Mouse (Mus musculus): Measurements from ENCODE around the gene H2afj. TPM values are rescaled to one million over a fixed set of nuclear protein-coding genes. Genes with fewer than 3 reads are reported as not detected.

The H2afj gene
- total RNA-seq, 1 experiment from 2014 or later = 124 TPM

DNA sequence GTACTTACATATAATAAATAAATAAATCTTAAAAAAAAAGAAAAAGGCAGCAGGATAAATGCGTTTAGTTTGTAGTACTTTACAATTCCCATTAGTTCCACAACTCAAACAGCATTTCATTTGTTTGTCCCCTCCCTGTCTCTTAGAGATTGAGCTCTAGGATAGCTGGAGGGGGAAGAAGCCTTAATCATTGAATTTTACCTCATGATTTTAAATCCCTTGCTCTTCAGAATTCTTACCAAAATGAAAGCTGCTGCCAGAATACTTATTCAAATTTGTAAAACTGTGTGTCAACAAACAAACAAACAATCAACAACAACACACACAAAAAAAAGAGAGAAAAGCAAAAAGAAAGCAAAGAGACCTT is 2.7 kb upstream of the H2afj start:
- no peak for DNase-seq

GRCm38 (mm10) chr6:136806819-136807218 is 1.2 kb upstream of the H2afj start:
- DNase-seq = no peak

DNA sequence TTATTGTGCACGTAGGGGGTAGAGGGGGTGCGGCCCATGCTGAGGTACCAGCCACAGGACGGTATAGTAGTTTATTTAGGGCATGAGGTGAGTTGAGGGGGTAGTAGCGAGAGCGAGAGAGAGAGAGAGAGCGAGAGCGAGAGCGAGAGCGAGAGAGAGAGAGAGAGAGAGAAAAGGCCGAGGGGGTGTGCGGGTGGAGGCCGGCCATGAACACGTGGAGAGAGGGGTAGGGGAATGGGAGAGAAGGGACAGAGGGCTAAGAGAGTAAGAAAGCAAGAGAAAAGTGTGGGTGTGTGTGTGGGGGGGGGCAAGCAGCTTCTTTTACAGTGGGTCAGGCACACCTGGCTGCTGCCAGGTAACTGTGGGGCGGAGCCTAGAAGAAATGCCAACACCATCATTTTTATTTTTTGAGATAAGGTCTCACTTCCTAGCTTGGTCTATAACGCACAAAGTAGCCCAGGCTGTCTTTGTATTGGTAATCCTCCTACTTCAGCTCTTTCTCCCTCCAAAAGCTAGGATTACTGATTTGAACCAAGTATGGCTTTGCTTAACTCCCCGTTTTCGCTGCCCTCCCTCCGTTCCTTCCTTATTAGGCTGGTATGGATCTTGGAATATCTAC is 540 bp upstream of the H2afj start:
- no peak for DNase-seq

GRCm38 (mm10) chr6:136808631-136809046 is 595 bp downstream of the H2afj start:
- DNase-seq = peak; percentile 63

GRCm38 (mm10) chr6:136809077-136809476 is 1.0 kb downstream of the H2afj start:
- peak; percentile 74 for DNase-seq

DNA sequence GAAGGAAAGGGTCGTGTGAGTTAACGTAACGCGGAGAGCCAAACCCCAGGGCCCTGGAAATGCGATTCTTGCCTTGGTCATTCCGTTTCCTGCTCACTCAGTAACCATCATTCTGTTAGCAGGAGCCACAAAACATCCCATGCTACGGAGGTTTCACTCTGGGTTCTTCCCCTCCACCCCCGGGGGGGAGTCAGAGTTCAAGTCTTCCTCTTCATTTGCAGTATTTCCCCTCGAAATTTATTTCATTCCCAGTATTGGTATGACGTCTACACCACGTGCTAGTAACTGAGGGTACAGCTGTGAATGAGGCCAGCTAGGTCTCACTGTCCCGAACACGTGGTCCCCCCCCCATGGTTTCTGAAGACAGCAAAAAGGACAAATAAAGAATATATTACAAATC is 1.6 kb downstream of the H2afj start:
- DNase-seq = no peak

GRCm38 (mm10) chr6:136811196-136811595 is 3.2 kb downstream of the H2afj start:
- DNase-seq = no peak

GRCm38 (mm10) chr6:136813117-136813516 is 5.1 kb downstream of the H2afj start:
- peak; percentile 57 for DNase-seq

DNA sequence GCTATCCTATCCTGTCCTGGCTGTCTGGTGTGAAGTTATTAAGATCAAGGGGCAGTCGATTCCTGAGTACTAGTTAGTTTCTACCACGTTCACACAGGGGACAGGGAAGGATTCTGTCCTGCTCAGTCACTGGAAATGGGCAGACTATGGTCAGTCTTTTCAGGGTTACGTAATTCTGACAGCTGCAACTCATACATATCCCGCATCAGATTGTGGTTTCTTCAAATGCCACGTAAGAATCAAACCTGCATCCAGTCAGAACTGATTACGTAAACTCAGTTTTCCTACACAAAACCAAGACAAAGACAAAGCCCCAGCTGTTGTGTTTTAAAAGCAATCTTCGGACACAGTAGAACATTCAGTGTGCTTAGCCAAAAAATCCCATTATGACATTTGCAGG is 7.3 kb downstream of the H2afj start:
- DNase-seq = no peak

GRCm38 (mm10) chr6:136816826-136817225 is 8.8 kb downstream of the H2afj start:
- DNase-seq = no peak

DNA sequence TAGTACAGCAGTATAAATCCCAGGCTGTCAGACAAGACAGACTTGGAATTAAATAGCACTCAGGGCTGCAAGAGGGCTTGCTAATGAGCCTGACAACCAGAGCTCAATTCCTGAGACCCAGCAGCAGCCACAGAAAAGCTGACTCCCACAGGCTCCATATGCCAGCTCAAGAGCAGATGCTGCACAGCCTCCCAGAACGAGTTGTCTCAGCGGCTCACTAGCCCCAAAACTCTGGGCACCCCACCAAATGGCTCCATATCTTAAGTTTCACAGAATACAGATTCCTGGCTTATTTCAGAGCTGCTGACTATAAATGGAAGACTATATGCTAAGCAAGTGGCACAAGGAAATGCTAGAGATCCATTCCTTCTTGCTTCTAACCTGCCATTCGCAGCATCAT is 9.5 kb downstream of the H2afj start:
- no peak for DNase-seq

DNA sequence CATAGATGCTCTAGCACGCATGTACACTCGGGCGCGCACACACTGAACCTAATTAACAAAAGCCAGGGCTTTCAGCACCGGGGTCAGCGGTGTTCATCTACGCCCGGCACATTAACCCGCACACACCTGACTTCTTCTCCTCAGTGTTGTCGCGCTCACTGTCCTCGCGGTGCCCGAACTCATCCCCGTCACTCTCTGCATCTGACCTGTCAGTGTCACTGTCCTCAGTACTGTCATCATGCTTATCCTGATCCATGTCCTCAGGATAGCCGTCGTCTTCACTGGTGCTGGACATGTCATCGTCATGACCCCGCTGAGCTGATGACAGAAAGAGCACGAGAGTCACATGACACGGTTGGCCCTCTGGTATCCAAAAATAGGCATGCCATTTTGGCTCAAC is 12.3 kb downstream of the H2afj start:
- DNase-seq = no peak

DNA sequence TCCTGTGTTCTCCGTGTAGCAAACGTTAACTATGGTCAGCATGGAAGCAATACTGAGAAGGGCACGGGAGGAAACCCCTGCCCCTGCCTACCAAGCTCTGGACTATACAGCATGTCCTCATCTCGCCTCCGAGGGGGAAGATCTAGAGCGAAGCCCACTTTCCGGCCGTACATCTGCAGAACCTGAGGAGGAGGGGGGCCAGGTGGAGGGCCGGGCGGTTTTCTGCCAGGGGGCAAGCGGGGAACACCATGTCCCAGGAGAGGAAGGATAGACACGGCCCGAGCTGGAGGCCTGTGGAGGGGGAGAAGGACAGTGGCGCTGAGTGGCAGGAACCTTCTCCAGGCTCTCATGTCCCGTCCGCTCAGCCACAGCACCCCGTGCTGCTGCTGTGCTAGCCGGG is 13.0 kb downstream of the H2afj start:
- no peak for DNase-seq

- DNase-seq = no peak
Measured at GRCm38 (mm10) chr6:136824987-136825386, 16.9 kb downstream of the H2afj start.

- no peak for DNase-seq
Measured at GRCm38 (mm10) chr6:136827116-136827515, 19.1 kb downstream of the H2afj start.

GRCm38 (mm10) chr6:136827516-136827880 is 19.5 kb downstream of the H2afj start, which contains the start of gene BC049715:
Gene BC049715 (plus strand): TSS chr6:136827626.
- DNase-seq = no peak

DNA sequence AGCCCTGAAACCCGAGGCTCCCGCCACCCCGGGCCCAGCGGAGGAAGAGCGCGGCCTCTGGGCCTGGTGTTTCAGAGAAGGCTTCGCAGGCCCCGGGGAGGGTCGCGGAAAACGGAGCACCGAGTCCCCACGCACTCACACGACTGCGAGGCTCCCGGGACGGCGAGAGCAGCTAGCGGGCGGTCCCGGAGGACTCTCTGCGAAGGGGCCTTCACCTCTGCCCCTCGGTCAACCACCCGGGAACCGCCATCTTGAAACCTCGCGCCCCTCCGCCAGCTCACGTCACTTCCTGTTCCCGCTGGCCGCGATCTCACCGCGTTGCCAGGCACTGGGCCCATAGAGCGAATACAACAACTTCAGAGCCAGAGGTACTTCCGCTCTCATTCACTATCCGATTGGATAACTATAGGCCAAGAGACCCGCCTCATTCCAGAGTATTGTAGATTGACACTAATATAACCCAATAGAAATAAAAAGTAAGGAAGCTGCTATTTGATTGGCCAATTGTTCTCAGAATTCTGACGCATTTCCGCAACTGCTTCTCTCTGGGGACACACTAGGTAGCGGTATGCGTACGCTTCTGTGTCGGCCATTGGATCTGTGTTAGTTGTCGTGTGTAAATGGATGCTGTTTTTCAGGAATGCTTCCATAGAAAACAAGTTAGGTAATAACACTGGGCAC is 20.0 kb downstream of the H2afj start, which contains the start of gene Wbp11:
TSS of gene Wbp11 (minus strand) at position 353 of the 681 bp plus-strand sequence.
- DNase-seq = peak; percentile 97

GRCm38 (mm10) chr6:136828681-136829080 is 20.6 kb downstream of the H2afj start:
- DNase-seq = no peak

DNA sequence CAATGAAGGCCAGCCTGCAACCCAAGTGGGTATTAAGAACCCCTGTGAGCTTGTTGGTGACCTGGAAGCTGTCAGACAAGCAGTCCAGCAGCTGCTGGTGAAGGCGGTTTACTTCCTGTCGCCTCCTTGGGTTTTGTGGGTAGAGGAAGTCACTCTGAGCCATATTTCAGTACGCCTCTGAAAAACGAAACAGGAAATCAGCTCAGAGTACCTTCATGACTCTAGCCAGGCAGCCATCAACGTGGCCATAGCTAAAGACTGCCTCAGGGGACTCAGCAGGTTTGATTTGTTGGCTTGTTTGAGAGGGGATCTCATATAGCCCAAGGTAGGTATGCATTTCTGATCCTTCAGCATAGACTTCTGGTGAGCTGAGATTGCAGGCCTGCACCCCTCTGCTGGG is 23.7 kb downstream of the H2afj start:
- DNase-seq = no peak

GRCm38 (mm10) chr6:136835352-136835751 is 27.3 kb downstream of the H2afj start, which contains the start of gene Smco3:
Gene Smco3 (minus strand): TSS chr6:136835452.
- no peak for DNase-seq

GRCm38 (mm10) chr6:136837323-136837722 is 29.3 kb downstream of the H2afj start:
- DNase-seq = no peak

DNA sequence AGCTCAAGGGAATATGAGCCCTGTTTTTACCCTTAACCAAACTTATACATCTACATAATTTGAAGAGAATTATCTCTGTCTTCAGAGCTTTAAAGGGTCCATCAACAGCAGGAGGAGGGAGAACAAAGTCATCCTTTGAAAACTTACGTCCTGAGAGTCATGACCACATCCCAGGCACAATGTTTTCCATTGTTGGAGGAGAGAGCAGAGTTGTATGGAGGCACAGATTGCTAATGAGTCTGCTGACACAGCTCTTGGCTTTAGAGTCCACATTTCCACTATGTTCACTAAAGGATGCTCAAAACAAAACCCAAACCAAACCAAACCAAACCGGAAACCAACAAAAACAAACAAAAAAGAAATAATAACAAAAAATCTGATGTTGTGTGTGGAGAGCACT is 36.9 kb downstream of the H2afj start:
- no peak for DNase-seq

DNA sequence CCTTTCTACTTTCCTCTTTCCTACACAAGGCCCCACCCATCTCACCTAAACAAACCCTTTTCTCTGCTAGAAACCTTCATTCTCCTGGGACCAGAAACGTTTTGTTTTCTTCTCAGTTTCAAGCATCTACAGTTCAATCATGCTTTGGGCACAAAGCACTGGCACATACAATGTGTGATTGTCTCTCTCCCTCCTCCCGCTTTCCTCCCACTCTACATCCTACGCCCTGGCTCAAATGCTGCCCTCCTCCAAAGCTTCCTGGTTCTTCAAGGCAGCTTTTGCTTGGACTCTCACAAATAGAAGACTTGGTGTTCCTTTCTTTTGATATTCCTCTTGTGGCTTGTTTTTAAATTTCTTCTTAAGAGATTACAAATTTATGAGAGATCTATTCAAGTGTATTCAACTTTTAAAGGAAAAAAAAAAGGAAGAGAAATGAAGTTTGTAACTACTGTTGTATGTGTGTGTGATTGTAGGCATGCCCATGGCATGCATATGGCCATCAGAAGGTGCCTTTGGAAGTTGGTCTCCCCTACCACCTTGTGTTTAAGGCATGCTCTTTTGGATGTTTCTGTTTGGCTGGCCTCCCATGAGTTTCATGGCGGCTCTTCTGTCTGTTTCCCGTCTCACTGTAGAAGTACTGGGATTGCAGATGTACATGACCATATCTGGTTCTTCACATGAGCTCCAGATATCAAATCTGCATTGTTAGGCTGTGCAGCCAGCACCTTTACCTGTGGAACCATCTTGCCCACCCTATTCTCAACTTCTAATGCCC is 37.8 kb downstream of the H2afj start:
- no peak for DNase-seq
